Mouse (Mus musculus): ENCODE data around the gene Zcchc8. TPM values are rescaled to one million over a fixed set of nuclear protein-coding genes. Genes with fewer than 3 reads are reported as not detected.

Zcchc8 gene
- polyA plus RNA-seq, 1 experiment from 2014 or later, result 27.1 TPM

- H3K4me3 ChIP-seq (ENCODE audit: low read depth, low read length), result no peak overlapping the region
- no peaks in the 10 kb centered on the region for H3K36me3 ChIP-seq (ENCODE audit: control insufficient read depth, insufficient read depth)
- ATAC-seq, result no peak
- no peaks in the 10 kb centered on the region for H3K9me3 ChIP-seq (ENCODE audit: control insufficient read depth)
- H3K9ac ChIP-seq (ENCODE audit: low read depth, low read length), result no peak overlapping the region
- WGBS, result 59% methylated on average over 3 of the region's 3 CpGs
- no peak overlapping the region for H3K4me2 ChIP-seq (replicated peaks; ENCODE audit: low read depth)
- no peaks in the 10 kb centered on the region; the same call in 1 of the 2 replicates for H3K4me1 ChIP-seq (replicated peaks; ENCODE audit: control insufficient read depth, insufficient read depth, low read length)
- no peaks in the 10 kb centered on the region for H3K27me3 ChIP-seq (replicated peaks; ENCODE audit: control insufficient read depth, insufficient read depth, low read length)
- H3K27ac ChIP-seq (ENCODE audit: low read depth, low read length), result no peak overlapping the region
- peak; percentile 39 for TF ChIP-seq CTCF (IDR thresholded peaks at IDR 0.05; ENCODE audit: low read depth)
These were observed 41.8 kb downstream of the Zcchc8 start for GRCm38 (mm10) chr5:123679106-123679505.

GRCm38 (mm10) chr5:123675717-123676116, 45.2 kb downstream of the Zcchc8 start:
- no peak overlapping the region for H3K4me2 ChIP-seq (replicated peaks; ENCODE audit: low read depth)
- no peaks in the 10 kb centered on the region; the same call in 1 of the 2 replicates for H3K4me1 ChIP-seq (replicated peaks; ENCODE audit: control insufficient read depth, insufficient read depth, low read length)
- no peak for ATAC-seq
- no peaks in the 10 kb centered on the region for H3K27me3 ChIP-seq (replicated peaks; ENCODE audit: control insufficient read depth, insufficient read depth, low read length)
- H3K9ac ChIP-seq (ENCODE audit: low read depth, low read length), result no peak overlapping the region
- 75% methylated on average over 8 of the region's 9 CpGs for WGBS
- no peaks in the 10 kb centered on the region for H3K9me3 ChIP-seq (ENCODE audit: control insufficient read depth)
- H3K36me3 ChIP-seq (ENCODE audit: control insufficient read depth, insufficient read depth), result no peaks in the 10 kb centered on the region
- H3K4me3 ChIP-seq (ENCODE audit: low read depth, low read length), result no peak overlapping the region
- H3K27ac ChIP-seq (ENCODE audit: low read depth, low read length), result no peak overlapping the region
- no peak for TF ChIP-seq CTCF (IDR thresholded peaks at IDR 0.05; ENCODE audit: low read depth)

GRCm38 (mm10) chr5:123675221-123675620, 45.7 kb downstream of the Zcchc8 start:
- WGBS, result 8% methylated on average over 3 of the region's 3 CpGs
- no peaks in the 10 kb centered on the region; the same call in 1 of the 2 replicates for H3K4me1 ChIP-seq (replicated peaks; ENCODE audit: control insufficient read depth, insufficient read depth, low read length)
- no peaks in the 10 kb centered on the region for H3K27me3 ChIP-seq (replicated peaks; ENCODE audit: control insufficient read depth, insufficient read depth, low read length)
- ATAC-seq, result no peak
- H3K9ac ChIP-seq (ENCODE audit: low read depth, low read length), result no peak overlapping the region
- TF ChIP-seq CTCF (IDR thresholded peaks at IDR 0.05; ENCODE audit: low read depth), result no peak
- H3K4me2 ChIP-seq (replicated peaks; ENCODE audit: low read depth), result no peak overlapping the region
- no peak overlapping the region for H3K27ac ChIP-seq (ENCODE audit: low read depth, low read length)
- H3K9me3 ChIP-seq (ENCODE audit: control insufficient read depth), result no peaks in the 10 kb centered on the region
- no peak overlapping the region for H3K4me3 ChIP-seq (ENCODE audit: low read depth, low read length)
- no peaks in the 10 kb centered on the region for H3K36me3 ChIP-seq (ENCODE audit: control insufficient read depth, insufficient read depth)

GRCm38 (mm10) chr5:123671473-123671820, 49.5 kb downstream of the Zcchc8 start:
- Histone ChIP-seq H3K4me1 (replicated peaks; ENCODE audit: control insufficient read depth, insufficient read depth, low read length) (no peaks in the 10 kb centered on the region; the same call in 1 of the 2 replicates), H3K4me2 (replicated peaks; ENCODE audit: low read depth) (no peak overlapping the region), H3K9me3 (ENCODE audit: control insufficient read depth) (no peaks in the 10 kb centered on the region), H3K4me3 (ENCODE audit: low read depth, low read length) (no peak overlapping the region), H3K27me3 (replicated peaks; ENCODE audit: control insufficient read depth, insufficient read depth, low read length) (no peaks in the 10 kb centered on the region), H3K36me3 (ENCODE audit: control insufficient read depth, insufficient read depth) (no peaks in the 10 kb centered on the region), H3K27ac (ENCODE audit: low read depth, low read length) (no peak overlapping the region), H3K9ac (ENCODE audit: low read depth, low read length) (no peak overlapping the region)
- TF ChIP-seq CTCF (IDR thresholded peaks at IDR 0.05; ENCODE audit: low read depth), result no peak
- ATAC-seq, result no peak
- whole genome bisulfite sequencing, result 98% methylated on average over 3 of the region's 3 CpGs

- 46% methylated on average over 14 of the region's 14 CpGs for WGBS
- no peak for TF ChIP-seq CTCF (IDR thresholded peaks at IDR 0.05; ENCODE audit: low read depth)
- H3K4me1 ChIP-seq (replicated peaks; ENCODE audit: control insufficient read depth, insufficient read depth, low read length), result no peaks in the 10 kb centered on the region; the same call in 1 of the 2 replicates
- no peaks in the 10 kb centered on the region for H3K36me3 ChIP-seq (ENCODE audit: control insufficient read depth, insufficient read depth)
- no peak overlapping the region for H3K9ac ChIP-seq (ENCODE audit: low read depth, low read length)
- H3K27ac ChIP-seq (ENCODE audit: low read depth, low read length), result no peak overlapping the region
- H3K27me3 ChIP-seq (replicated peaks; ENCODE audit: control insufficient read depth, insufficient read depth, low read length), result no peaks in the 10 kb centered on the region
- no peak overlapping the region for H3K4me3 ChIP-seq (ENCODE audit: low read depth, low read length)
- H3K9me3 ChIP-seq (ENCODE audit: control insufficient read depth), result no peaks in the 10 kb centered on the region
- no peak for ATAC-seq
- no peak overlapping the region for H3K4me2 ChIP-seq (replicated peaks; ENCODE audit: low read depth)
These were observed 50.0 kb downstream of the Zcchc8 start for GRCm38 (mm10) chr5:123670800-123671472.

- 72% methylated on average over 9 of the region's 9 CpGs for WGBS
- Histone ChIP-seq H3K27me3 (replicated peaks; ENCODE audit: control insufficient read depth, insufficient read depth, low read length) (no peaks in the 10 kb centered on the region), H3K9ac (ENCODE audit: low read depth, low read length) (no peak overlapping the region), H3K36me3 (ENCODE audit: control insufficient read depth, insufficient read depth) (no peaks in the 10 kb centered on the region), H3K9me3 (ENCODE audit: control insufficient read depth) (no peaks in the 10 kb centered on the region), H3K4me3 (ENCODE audit: low read depth, low read length) (no peak overlapping the region), H3K4me2 (replicated peaks; ENCODE audit: low read depth) (no peak overlapping the region), H3K27ac (ENCODE audit: low read depth, low read length) (no peak overlapping the region), H3K4me1 (replicated peaks; ENCODE audit: control insufficient read depth, insufficient read depth, low read length) (no peaks in the 10 kb centered on the region; the same call in 1 of the 2 replicates)
- no peak for ATAC-seq
- no peak for TF ChIP-seq CTCF (IDR thresholded peaks at IDR 0.05; ENCODE audit: low read depth)
These were observed 50.7 kb downstream of the Zcchc8 start for GRCm38 (mm10) chr5:123669991-123670799.

Data from intestine, postnatal 0 days (tissue).